Mouse (Mus musculus): Measurements from ENCODE around the gene Sppl3.

- TF ChIP-seq POLR2A (IDR thresholded peaks at IDR 0.05; ENCODE audit: extremely low read depth, insufficient read depth, low read length): no peak
- no peak for TF ChIP-seq CTCF (IDR thresholded peaks at IDR 0.05; ENCODE audit: extremely low read depth, insufficient read depth, low read length)
Observed at GRCm38 (mm10) chr5:115147388-115147787, 136.5 kb downstream of the Sppl3 start.
